12 mouse cellular contexts compared by ENCODE assay signal in genomic region chr6:85518091-85518693, GRCm38 (mm10). TPM values are rescaled to one million over a fixed set of nuclear protein-coding genes. Genes with fewer than 3 reads are reported as not detected.
A peak's percentile ranks its signal among the peaks of the same experiment; 100 is the strongest.
DNase-seq lines count a peak whose midpoint lies in the region; ATAC-seq lines count a peak whose summit lies in the region.
"Had no signal": no experiment of that assay in that cellular context is flagged by ENCODE, and none has a peak within 500 bp of the region (broad histone marks: within the 10 kb centered on the region; RNA-seq: fewer than 3 reads in every experiment).

No protein-coding gene starts in this region.

- H3K9me3 ChIP-seq in hindbrain, embryonic 10.5 days = no peaks in the 10 kb centered on the region
- H3K9me3 ChIP-seq in midbrain, embryonic 10.5 days (replicated peaks) = no peaks in the 10 kb centered on the region
- no peaks in the 10 kb centered on the region for H3K9me3 ChIP-seq in heart, embryonic 11.5 days (replicated peaks; ENCODE audit: control insufficient read depth, low read length)
- H3K9me3 ChIP-seq in kidney, embryonic 16.5 days (ENCODE audit: low read length) = no peaks in the 10 kb centered on the region
- H3K9me3 ChIP-seq: kidney, embryonic 15.5 days had no signal

- peak; percentile 20 for DNase-seq in embryo, embryonic 10 days (ENCODE audit: low spot score)
- no peak for DNase-seq in embryo, embryonic 9.5 days (ENCODE audit: extremely low spot score)
- peak; percentile 11 for DNase-seq in hindbrain, embryonic 10.5 days (ENCODE audit: low spot score)
- DNase-seq in midbrain, embryonic 10.5 days (ENCODE audit: low spot score) = peak; percentile 32
- DNase-seq in right cerebral cortex, postnatal 14 days = peak; percentile 54
- DNase-seq in ovary, postnatal 10 days (ENCODE audit: low spot score) = no peak

- H3K4me1 ChIP-seq in hindbrain, embryonic 10.5 days (replicated peaks) = peaks cover 15% of the 10 kb centered on the region
- H3K4me1 ChIP-seq in midbrain, embryonic 10.5 days = peaks cover 21% of the 10 kb centered on the region
- peaks cover 1% of the 10 kb centered on the region; the same call in 1 of the 2 replicates for H3K4me1 ChIP-seq in heart, embryonic 11.5 days (ENCODE audit: control insufficient read depth, insufficient read depth, low read length)
- H3K4me1 ChIP-seq in kidney, embryonic 16.5 days (ENCODE audit: insufficient read depth, low read length) = peaks cover 9% of the 10 kb centered on the region

- no peak overlapping the region for H3K4me3 ChIP-seq in hindbrain, embryonic 10.5 days
- peak overlapping the region; percentile 29 for H3K4me3 ChIP-seq in midbrain, embryonic 10.5 days
- H3K4me3 ChIP-seq in heart, embryonic 11.5 days (ENCODE audit: low read depth, low read length) = no peak overlapping the region
- no peak overlapping the region for H3K4me3 ChIP-seq in kidney, embryonic 16.5 days (ENCODE audit: low read length)
- H3K4me3 ChIP-seq: kidney, embryonic 15.5 days had no signal

- H3K27ac ChIP-seq in hindbrain, embryonic 10.5 days = no peak overlapping the region
- H3K27ac ChIP-seq in midbrain, embryonic 10.5 days (replicated peaks) = peak overlapping the region; percentile 42
- H3K27ac ChIP-seq in heart, embryonic 11.5 days (ENCODE audit: low read depth, low read length) = no peak overlapping the region
- H3K27ac ChIP-seq in kidney, embryonic 16.5 days (ENCODE audit: low read length) = no peak overlapping the region
- H3K27ac ChIP-seq: kidney, embryonic 15.5 days had no signal

- no peak overlapping the region for H3K9ac ChIP-seq in heart, embryonic 11.5 days (ENCODE audit: low read depth, low read length)
- H3K9ac ChIP-seq in kidney, embryonic 16.5 days (replicated peaks; ENCODE audit: low read length) = no peak overlapping the region
- H3K9ac ChIP-seq: kidney, embryonic 15.5 days had no signal

- H3K27me3 ChIP-seq in hindbrain, embryonic 10.5 days (ENCODE audit: insufficient read depth, poor library complexity, severe bottlenecking) = peaks cover 36% of the 10 kb centered on the region
- H3K27me3 ChIP-seq in midbrain, embryonic 10.5 days (ENCODE audit: low read depth, poor library complexity, severe bottlenecking) = peaks cover 40% of the 10 kb centered on the region
- H3K27me3 ChIP-seq in heart, embryonic 11.5 days (ENCODE audit: control insufficient read depth, insufficient read depth, low read length) = peaks cover 33% of the 10 kb centered on the region
- H3K27me3 ChIP-seq in kidney, embryonic 16.5 days (ENCODE audit: insufficient read depth, low read length) = peaks cover 34% of the 10 kb centered on the region

- no peaks in the 10 kb centered on the region for H3K36me3 ChIP-seq in hindbrain, embryonic 10.5 days
- H3K36me3 ChIP-seq in midbrain, embryonic 10.5 days = no peaks in the 10 kb centered on the region
- no peaks in the 10 kb centered on the region for H3K36me3 ChIP-seq in heart, embryonic 11.5 days (ENCODE audit: control insufficient read depth, insufficient read depth, low read length)
- H3K36me3 ChIP-seq in kidney, embryonic 16.5 days (ENCODE audit: insufficient read depth, low read length) = no peaks in the 10 kb centered on the region
- H3K36me3 ChIP-seq: kidney, embryonic 15.5 days had no signal

- no peak overlapping the region for H3K4me2 ChIP-seq in heart, embryonic 11.5 days
- H3K4me2 ChIP-seq in kidney, embryonic 16.5 days (replicated peaks; ENCODE audit: low read depth, low read length) = no peak overlapping the region
- H3K4me2 ChIP-seq: kidney, embryonic 15.5 days; liver, embryonic 11.5 days had no signal

- WGBS in hindbrain, embryonic 10.5 days = 50% methylated on average over 5 of the region's 5 CpGs
- 54% methylated on average over 5 of the region's 5 CpGs for WGBS in midbrain, embryonic 10.5 days
- WGBS in heart, embryonic 11.5 days (ENCODE audit: insufficient replicate concordance) = 65% methylated on average over 5 of the region's 5 CpGs
- 62% methylated on average over 5 of the region's 5 CpGs for WGBS in kidney, embryonic 16.5 days

- ATAC-seq in heart, embryonic 11.5 days (replicated peaks; ENCODE audit: insufficient number of reproducible peaks, low FRiP score, low TSS enrichment) = no peak
- ATAC-seq in kidney, embryonic 16.5 days (ENCODE audit: low FRiP score, low TSS enrichment) = no peak
- ATAC-seq: CD4-positive, CD25-positive, alpha-beta regulatory T cell, adult 4 months had no signal

RNA-seq across cellular contexts. Expression of gene Egr4, which starts 4.8 kb away (rescaled TPM):
- polyA plus RNA-seq in hindbrain, embryonic 10.5 days (2016; fragmentation: Nextera tagmentation; extraction: Ambion mirVana) = not detected in 2 replicates
- 0.06 TPM in 1 of 2 replicates, not detected in the other for polyA plus RNA-seq in midbrain, embryonic 10.5 days (2016; fragmentation: Nextera tagmentation; extraction: Ambion mirVana)
- not detected in 2 replicates for polyA plus RNA-seq in heart, embryonic 11.5 days (2014; fragmentation: Nextera tagmentation; extraction: Ambion mirVana)
- 0.07 TPM in 1 of 2 replicates, not detected in the other for polyA plus RNA-seq in kidney, embryonic 16.5 days (2015; fragmentation: Nextera tagmentation; extraction: Ambion mirVana)
- polyA plus RNA-seq: CD4-positive, CD25-positive, alpha-beta regulatory T cell, adult 4 months; embryonic facial prominence, embryonic 11.5 days; kidney, embryonic 15.5 days; liver, embryonic 11.5 days had no signal

RNA-seq across cellular contexts. Expression of gene Fbxo41, which starts 15.4 kb away (rescaled TPM):
- polyA plus RNA-seq in hindbrain, embryonic 10.5 days (2016; fragmentation: Nextera tagmentation; extraction: Ambion mirVana) = 0.60 and 0.97 TPM in 2 replicates
- polyA plus RNA-seq in midbrain, embryonic 10.5 days (2016; fragmentation: Nextera tagmentation; extraction: Ambion mirVana) = 0.68 and 0.79 TPM in 2 replicates
- 0.06 TPM in 1 of 2 replicates, not detected in the other for polyA plus RNA-seq in heart, embryonic 11.5 days (2014; fragmentation: Nextera tagmentation; extraction: Ambion mirVana)
- polyA plus RNA-seq in kidney, embryonic 16.5 days (2015; fragmentation: Nextera tagmentation; extraction: Ambion mirVana) = 0.08 and 0.09 TPM in 2 replicates

Comparison
In these comparisons a context has a peak if more than half of its experiments do, and no peak if none do; other contexts are left out.
1. DNase-seq: peak in embryo, embryonic 10 days (single experiment), hindbrain, embryonic 10.5 days (single experiment), midbrain, embryonic 10.5 days (single experiment) and right cerebral cortex, postnatal 14 days (single experiment); none in embryo, embryonic 9.5 days (single experiment) and ovary, postnatal 10 days (single experiment).